Mouse (Mus musculus) heart, embryonic 10.5 days (tissue): ENCODE data around the gene Tmbim4. TPM values are rescaled to one million over a fixed set of nuclear protein-coding genes. Genes with fewer than 3 reads are reported as not detected.
"Not testable (repeated sequence)": the region's sequence is repeated elsewhere in the genome, so short reads cannot be mapped to it uniquely, and the experiment has no call there.

ENCODE experiments used
- DNase-seq: peaks from one replicate; pipeline ENCODE4 v3.0.0-alpha.2; 2017; ENCODE audit warnings: low spot score
- H3K27ac ChIP-seq: fragments of 300-500 bp; sonication (generic); 2 replicates; pipeline ENCODE4 v1.5.1; 2016; ENCODE audit warnings: mild to moderate bottlenecking
- H3K27me3 ChIP-seq: fragments of 300-500 bp; sonication (generic); 2 replicates; pipeline ENCODE4 v1.6.1; 2016; ENCODE audit warnings: mild to moderate bottlenecking; ENCODE audit not compliant: poor library complexity, insufficient read depth, severe bottlenecking
- H3K36me3 ChIP-seq: fragments of 300-500 bp; sonication (generic); 2 replicates; pipeline ENCODE4 v1.6.1; 2016; ENCODE audit warnings: mild to moderate bottlenecking, moderate library complexity
- H3K4me1 ChIP-seq: fragments of 300-500 bp; sonication (generic); 2 replicates; pipeline ENCODE4 v1.6.1; 2016; ENCODE audit warnings: mild to moderate bottlenecking
- H3K4me3 ChIP-seq: fragments of 300-500 bp; sonication (generic); 2 replicates; pipeline ENCODE4 v1.5.1; 2016; ENCODE audit warnings: mild to moderate bottlenecking, moderate library complexity
- H3K9me3 ChIP-seq: fragments of 300-500 bp; sonication (generic); 2 replicates; pipeline ENCODE4 v1.6.1; 2016; ENCODE audit warnings: mild to moderate bottlenecking, moderate library complexity
- WGBS: fragments of 180-500 bp; shearing (Covaris S2); methylation state at CpG from one replicate; pipeline ENCODE4 v1.1.7; 2016; 5-methylcytosine and 5-hydroxymethylcytosine counted together
- polyA plus RNA-seq: library from polyadenylated mRNA; unstranded; fragments of >200 nt; fragmentation: Nextera tagmentation; extraction: Ambion mirVana; gene quantifications from 2 replicates; pipeline ENCODE4 v1.2.1, GENCODE M21; 2016

The Tmbim4 gene
- polyA plus RNA-seq, 1 experiment from 2014 or later, result 106 TPM

DNA sequence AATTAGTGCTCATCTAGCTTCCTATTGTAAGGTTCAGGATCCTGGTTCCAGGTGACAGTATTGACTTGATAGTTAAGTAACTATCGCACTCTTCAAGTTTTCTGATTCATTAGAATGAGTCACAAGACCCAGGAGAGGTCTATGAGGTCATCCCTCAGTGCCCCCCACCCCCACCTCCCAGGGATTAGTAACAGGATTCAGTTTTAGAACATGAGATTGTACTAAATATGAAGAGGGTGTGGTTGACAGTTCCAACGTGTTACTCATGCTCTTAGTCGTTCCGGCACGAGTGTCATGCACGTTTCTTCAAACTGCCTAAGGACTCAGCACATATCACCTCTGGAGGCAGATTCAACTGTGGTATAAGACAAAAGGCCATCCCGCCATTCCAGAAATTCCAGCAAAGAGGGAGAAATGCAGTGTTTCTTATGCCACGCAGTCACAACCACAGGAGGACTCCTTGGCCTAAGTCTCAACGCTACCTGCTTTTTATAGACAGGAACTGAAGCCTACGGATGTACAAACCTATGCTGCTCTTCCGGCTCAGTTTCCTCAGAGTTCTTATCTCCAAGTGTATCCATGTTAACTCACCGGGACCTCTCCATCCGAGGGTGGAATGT is 3.3 kb downstream of the Tmbim4 start:
- Histone ChIP-seq H3K4me1 (peaks cover 8% of the 10 kb centered on the region), H3K27ac (no peak overlapping the region), H3K27me3 (peaks cover 24% of the 10 kb centered on the region), H3K4me3 (no peak overlapping the region), H3K36me3 (no peaks in the 10 kb centered on the region), H3K9me3 (no peaks in the 10 kb centered on the region)
- 76% methylated on average over 13 of the region's 13 CpGs for WGBS
- no peak for DNase-seq

DNA sequence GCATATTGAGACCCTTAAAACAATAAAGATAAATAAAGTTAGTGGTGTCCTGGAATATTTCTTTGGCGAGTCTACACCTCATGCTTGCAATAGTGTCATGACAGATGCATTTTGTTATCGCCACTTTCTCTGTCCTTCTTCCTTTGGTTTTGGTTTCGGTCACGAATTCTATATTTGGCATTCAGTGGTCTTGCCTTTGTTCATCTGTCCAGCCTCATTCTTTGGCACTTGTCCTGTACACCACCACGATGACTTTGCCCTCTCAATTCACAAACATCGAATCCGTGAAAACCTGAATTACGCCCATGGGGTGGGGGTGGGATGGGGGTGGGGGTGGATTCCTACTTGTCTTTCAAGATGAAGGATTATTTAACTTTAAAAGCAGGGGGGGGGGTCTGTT is 6.6 kb downstream of the Tmbim4 start:
- no peak overlapping the region for H3K27ac ChIP-seq
- H3K4me3 ChIP-seq, result no peak overlapping the region
- 82% methylated on average over 8 of the region's 8 CpGs for WGBS
- H3K27me3 ChIP-seq, result no peaks in the 10 kb centered on the region
- no peak for DNase-seq
- H3K9me3 ChIP-seq, result no peaks in the 10 kb centered on the region
- peaks cover 11% of the 10 kb centered on the region; the same call in 1 of the 2 replicates for H3K36me3 ChIP-seq
- no peaks in the 10 kb centered on the region for H3K4me1 ChIP-seq

DNA sequence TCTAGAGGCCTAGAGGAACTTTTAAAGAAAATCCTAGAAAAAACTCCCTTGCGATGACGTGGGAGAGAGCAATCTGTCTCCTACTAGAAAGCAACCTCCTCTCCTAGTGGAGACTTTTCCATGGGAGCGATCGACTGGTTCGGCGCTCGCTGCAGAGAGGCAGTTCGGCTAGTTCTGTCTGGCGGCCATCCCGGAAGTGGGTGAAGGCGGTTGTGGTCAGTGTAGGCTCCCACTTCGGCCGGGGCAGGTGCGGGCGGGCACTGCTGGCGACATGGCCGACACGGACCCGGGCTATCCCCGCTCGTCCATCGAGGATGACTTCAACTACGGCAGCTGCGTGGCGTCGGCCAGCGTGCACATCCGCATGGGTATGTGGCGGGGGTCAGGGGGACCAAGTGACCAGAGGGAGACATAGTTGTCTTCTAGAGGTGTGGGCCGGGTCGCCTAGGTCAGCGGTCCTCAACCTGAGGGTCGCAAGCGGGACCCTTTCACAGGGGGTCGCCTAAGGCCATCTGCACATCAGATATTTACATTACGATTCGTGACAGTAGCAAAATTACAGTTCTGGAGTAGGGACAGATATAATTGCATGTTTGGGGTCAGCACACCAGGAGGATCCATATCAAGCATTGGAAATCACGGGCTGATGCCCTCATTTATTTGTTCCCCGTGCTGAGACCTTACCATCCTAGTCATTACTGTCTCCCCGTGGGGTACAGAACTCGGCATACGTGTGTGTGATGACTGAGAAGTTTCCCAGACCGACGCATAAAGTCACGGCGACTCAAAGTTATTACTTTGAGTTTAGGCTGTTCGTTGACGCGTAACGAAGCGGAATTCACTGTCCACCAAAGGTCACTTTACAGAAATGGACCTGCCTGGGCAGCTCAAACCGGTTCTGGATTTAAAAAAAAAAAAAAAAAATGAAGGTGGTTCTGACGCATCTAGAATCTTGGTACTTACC is 7.5 kb downstream of the Tmbim4 start:
- DNase-seq, result peak; percentile 94
- H3K9me3 ChIP-seq, result no peaks in the 10 kb centered on the region
- WGBS, result 5% methylated on average over 53 of the region's 53 CpGs
- H3K27ac ChIP-seq, result peak overlapping the region; percentile 83
- no peaks in the 10 kb centered on the region for H3K4me1 ChIP-seq
- H3K36me3 ChIP-seq, result peaks cover 11% of the 10 kb centered on the region; the same call in 1 of the 2 replicates
- H3K4me3 ChIP-seq, result peak overlapping the region; percentile 73
- no peaks in the 10 kb centered on the region for H3K27me3 ChIP-seq

DNA sequence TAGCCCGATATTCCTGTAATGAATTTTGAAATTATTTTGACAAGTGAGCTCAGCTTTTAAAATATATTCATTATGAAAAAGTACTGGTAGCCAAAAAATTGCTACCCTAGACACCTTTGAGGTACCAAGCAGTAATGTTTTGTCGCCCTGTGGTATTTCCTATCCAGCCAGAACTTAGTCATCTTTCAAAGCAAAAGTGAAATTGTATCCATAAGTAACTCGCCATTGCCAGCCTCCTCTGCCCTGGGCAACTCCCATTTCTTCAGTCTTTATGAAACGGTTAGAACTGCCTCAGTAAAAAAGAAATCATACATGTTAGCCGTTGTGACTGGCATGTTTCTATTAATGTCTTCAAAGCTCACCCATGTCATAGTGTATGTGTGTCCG is 8.1 kb downstream of the Tmbim4 start:
- no peaks in the 10 kb centered on the region for H3K9me3 ChIP-seq
- peaks cover 11% of the 10 kb centered on the region; the same call in 1 of the 2 replicates for H3K36me3 ChIP-seq
- no peaks in the 10 kb centered on the region for H3K27me3 ChIP-seq
- no peak overlapping the region for H3K27ac ChIP-seq
- peak overlapping the region; percentile 73 for H3K4me3 ChIP-seq
- no peak for DNase-seq
- H3K4me1 ChIP-seq, result no peaks in the 10 kb centered on the region
- WGBS, result 70% methylated on average over 6 of the region's 6 CpGs

DNA sequence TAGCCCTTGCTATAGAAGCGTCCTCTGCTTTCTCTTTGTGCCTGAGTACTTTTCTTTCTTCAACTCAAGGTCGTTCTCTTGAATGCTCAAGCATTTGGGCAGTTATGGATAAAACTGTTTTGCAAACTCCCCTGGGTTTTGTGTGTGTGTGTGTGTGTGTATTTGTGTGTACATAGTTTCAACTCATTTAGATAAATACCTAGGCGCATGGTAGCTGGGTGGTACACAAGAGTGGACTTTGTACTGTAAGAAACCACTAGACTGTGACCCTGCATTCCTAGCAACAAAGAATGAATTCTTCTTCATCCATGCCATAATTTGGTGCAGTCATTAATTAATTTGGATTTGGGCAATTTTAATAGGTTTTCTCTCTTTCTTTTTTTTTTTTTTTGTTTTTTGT is 8.7 kb downstream of the Tmbim4 start:
- no peak for DNase-seq
- H3K27me3 ChIP-seq, result no peaks in the 10 kb centered on the region
- H3K4me3 ChIP-seq, result no peak overlapping the region
- no peak overlapping the region for H3K27ac ChIP-seq
- WGBS, result 86% methylated on average over 3 of the region's 3 CpGs
- H3K9me3 ChIP-seq, result no peaks in the 10 kb centered on the region
- H3K36me3 ChIP-seq, result peaks cover 11% of the 10 kb centered on the region; the same call in 1 of the 2 replicates
- H3K4me1 ChIP-seq, result no peaks in the 10 kb centered on the region

DNA sequence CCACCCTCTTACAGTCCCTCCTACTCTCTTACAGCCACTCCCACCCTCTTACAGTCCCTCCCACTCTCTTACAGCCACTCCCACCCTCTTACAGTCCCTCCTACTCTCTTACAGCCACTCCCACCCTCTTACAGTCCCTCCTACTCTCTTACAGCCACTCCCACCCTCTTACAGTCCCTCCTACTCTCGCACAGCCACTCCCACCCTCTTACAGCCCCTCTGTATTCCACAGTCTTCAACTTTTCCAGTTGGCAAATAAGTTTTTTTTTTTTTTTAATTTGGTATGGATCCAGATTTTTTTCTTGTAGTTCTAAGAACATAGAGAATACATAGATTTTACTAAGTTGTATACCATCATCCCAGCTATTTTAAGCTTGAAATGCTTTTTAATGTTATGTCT is 15.7 kb downstream of the Tmbim4 start:
- not testable (repeated sequence) for DNase-seq, H3K27me3 ChIP-seq, H3K4me1 ChIP-seq, H3K9me3 ChIP-seq, H3K4me3 ChIP-seq, H3K27ac ChIP-seq
- 82% methylated on average over 1 of the region's 1 CpGs for WGBS
- H3K36me3 ChIP-seq, result peaks cover 22% of the 10 kb centered on the region

DNA sequence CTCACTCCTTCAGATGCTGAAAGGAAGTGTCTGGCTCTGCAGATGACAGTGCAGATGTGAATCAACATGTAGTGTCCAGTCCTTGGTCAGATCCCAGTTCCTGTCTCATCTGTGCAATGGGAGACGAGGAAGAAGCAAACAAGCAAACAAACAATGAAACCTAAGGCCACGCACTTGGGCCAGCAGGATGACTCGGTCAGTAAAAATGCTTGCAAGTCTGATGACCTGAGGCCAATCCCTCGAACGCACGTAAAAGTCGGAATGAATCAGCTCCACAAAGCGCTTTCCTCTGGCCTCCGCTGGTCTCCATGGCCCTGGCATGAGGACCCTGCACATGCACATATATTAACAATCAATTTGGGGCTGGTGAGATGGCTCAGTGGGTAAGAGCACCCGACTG is 17.6 kb downstream of the Tmbim4 start:
- H3K36me3 ChIP-seq, result peaks cover 25% of the 10 kb centered on the region
- no peak for DNase-seq
- no peaks in the 10 kb centered on the region for H3K4me1 ChIP-seq
- no peak overlapping the region for H3K4me3 ChIP-seq
- H3K9me3 ChIP-seq, result no peaks in the 10 kb centered on the region
- no peak overlapping the region for H3K27ac ChIP-seq
- WGBS, result 89% methylated on average over 10 of the region's 10 CpGs
- H3K27me3 ChIP-seq, result no peaks in the 10 kb centered on the region

DNA sequence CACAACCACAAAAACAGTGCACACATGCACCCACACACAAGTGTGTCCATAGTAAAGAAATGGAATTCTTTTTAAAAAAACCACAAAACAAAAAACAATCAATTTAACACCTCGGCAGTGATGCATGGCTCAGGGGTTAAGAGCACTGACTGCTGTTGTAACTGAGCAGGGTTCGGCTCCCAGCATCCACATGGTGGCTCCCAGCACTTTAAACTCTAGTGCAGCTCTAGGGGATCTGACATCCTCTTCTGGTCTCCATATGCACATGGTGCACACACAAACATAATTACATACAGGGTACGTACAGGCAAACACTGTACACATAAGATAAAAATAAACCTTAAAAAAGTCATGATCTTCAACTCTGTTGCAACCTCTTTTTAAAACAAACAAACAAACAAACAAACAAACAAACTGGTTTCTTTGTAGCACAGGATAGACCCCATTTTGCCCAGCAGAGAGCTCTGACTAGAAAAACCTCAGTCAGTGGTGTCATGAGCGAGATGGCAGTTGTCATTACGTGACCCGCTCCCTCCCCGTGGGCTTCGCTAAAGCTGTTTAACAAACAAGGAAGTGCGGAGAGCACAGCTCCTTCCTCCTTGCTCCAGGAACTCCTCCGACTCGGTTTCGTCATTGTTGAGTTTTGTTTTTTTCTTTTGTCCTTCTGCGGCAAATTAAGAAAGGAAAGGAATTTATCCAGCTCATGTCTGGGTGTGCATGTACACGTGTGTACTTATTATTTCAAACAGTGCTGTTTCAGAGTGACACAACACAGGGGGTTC is 18.4 kb downstream of the Tmbim4 start:
- no peaks in the 10 kb centered on the region for H3K4me1 ChIP-seq
- H3K4me3 ChIP-seq, result no peak overlapping the region
- no peaks in the 10 kb centered on the region for H3K9me3 ChIP-seq
- DNase-seq, result no peak
- H3K27ac ChIP-seq, result no peak overlapping the region
- H3K36me3 ChIP-seq, result peaks cover 28% of the 10 kb centered on the region
- no peaks in the 10 kb centered on the region for H3K27me3 ChIP-seq
- WGBS, result 77% methylated on average over 14 of the region's 14 CpGs

DNA sequence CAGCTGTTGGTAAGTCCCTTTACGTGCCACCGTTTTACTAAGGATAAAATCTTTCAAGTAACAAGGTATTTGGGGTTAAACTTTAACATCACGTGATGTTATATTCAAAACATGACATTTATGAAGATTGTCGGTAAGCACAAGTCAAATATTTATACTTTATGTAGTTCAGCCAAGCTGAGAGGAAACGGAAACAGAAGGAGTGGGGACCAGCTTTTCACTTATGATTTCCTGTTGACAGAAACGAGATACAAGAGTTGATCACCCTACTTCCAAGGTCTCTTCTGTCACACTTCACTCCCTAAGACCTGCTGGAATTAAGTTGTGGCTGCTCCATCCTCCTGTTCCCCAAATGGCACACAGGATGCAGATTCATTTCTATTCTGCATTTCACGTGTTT is 19.4 kb downstream of the Tmbim4 start:
- Histone ChIP-seq H3K36me3 (peaks cover 24% of the 10 kb centered on the region), H3K27me3 (no peaks in the 10 kb centered on the region), H3K4me3 (no peak overlapping the region), H3K27ac (no peak overlapping the region), H3K9me3 (no peaks in the 10 kb centered on the region), H3K4me1 (no peaks in the 10 kb centered on the region)
- 81% methylated on average over 7 of the region's 7 CpGs for WGBS
- DNase-seq, result peak; percentile 36

DNA sequence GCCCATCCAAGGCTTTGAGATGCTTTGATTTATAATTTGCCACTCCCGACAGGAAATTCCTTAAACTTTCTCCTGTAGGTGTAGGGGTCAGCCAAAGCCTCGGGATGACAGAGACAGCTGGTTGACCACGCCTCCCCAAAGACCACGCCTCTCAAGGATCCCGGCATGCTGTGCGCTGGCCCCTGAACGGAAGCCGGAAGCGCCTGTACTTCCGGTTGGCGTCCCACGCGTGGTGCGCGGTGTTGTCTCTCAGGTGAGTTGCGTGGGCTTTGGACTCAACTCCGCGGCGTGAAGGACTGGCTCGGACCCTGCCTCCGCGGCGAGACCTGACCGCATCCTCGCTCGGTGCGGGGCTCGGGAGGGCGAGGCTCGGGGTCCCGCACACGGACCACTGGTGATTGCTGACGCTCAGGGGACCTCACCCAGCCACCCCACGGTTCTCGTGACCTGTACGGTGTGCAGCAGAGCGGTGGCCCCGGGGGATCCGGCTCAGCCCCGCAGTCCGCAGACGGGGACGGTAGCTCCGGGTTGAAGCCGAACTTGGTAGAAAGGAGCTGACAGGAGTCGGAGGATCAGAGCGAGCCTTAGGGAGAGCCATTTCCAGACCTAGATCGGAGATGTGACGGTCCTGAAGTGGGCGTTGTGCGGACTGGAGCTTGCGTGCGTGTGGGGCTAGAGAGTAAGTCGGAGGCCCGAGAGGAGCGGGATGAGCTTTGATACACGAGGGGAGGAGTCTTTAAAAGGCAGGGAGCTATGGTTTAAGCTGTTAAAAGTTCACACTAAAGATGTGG is 25.7 kb downstream of the Tmbim4 start, which contains the start of gene Llph:
Llph (plus strand) TSS at position 200 of the 791 bp plus-strand sequence.
- H3K27ac ChIP-seq, result peak within 1 kb of the TSS; percentile 89
- WGBS, result under 1% methylated on average over 57 of the region's 57 CpGs

DNA sequence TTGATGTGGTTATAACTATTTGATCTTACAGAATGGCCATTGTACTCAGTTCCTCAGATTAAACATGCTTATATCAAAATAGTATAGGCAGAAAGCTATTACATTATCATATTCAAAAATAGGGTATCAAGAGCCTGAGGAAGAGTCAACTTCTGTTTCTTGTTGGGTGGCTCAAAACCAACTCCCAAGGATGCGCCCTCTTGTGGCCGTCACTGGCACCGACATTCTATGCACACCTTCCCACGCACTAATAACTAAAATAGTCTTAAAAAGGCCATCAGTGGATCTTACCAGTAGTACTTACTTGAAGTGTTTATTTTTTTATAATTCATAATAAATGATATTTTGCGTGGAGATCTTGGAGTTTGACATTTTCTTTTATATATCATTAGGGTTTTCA is 30.3 kb downstream of the Tmbim4 start:
- H3K27me3 ChIP-seq, result no peaks in the 10 kb centered on the region
- H3K27ac ChIP-seq, result no peak overlapping the region
- no peak overlapping the region for H3K4me3 ChIP-seq
- DNase-seq, result no peak
- peaks cover 12% of the 10 kb centered on the region for H3K4me1 ChIP-seq
- H3K36me3 ChIP-seq, result peaks cover 34% of the 10 kb centered on the region
- H3K9me3 ChIP-seq, result no peaks in the 10 kb centered on the region
- 36% methylated on average over 5 of the region's 5 CpGs for WGBS

More for the DNA sequence above, 25.7 kb downstream of the Tmbim4 start, which contains the start of gene Llph:
- no peaks in the 10 kb centered on the region for H3K27me3 ChIP-seq
- DNase-seq, result peak; percentile 92
- H3K4me1 ChIP-seq, result peaks cover 12% of the 10 kb centered on the region
- H3K36me3 ChIP-seq, result peaks cover 39% of the 10 kb centered on the region
- no peaks in the 10 kb centered on the region for H3K9me3 ChIP-seq
- peak within 1 kb of the TSS; percentile 98 for H3K4me3 ChIP-seq
